Mouse (Mus musculus): Measurements from ENCODE around the gene Opcml.

- TF ChIP-seq EP300 (IDR thresholded peaks at IDR 0.05; ENCODE audit: low read depth) (no peak), CTCF (IDR thresholded peaks at IDR 0.05; ENCODE audit: low read depth) (no peak)
Measured at GRCm38 (mm10) chr9:28822060-28822459, 1031.5 kb downstream of the Opcml start.
